Mouse (Mus musculus) forebrain, embryonic 10.5 days (tissue): ENCODE results near the gene Vpreb1. TPM values are rescaled to one million over a fixed set of nuclear protein-coding genes. Genes with fewer than 3 reads are reported as not detected.

Source experiments
- DNase-seq: peaks from one replicate; pipeline ENCODE4 v3.0.0-alpha.2; 2017; ENCODE audit warnings: low spot score; ENCODE audit errors: extremely low spot score
- H3K27ac ChIP-seq: fragments of 300-500 bp; sonication (generic); 2 replicates; pipeline ENCODE4 v1.5.1; 2016; ENCODE audit warnings: mild to moderate bottlenecking
- H3K27me3 ChIP-seq: fragments of 300-500 bp; sonication (generic); 2 replicates; pipeline ENCODE4 v1.6.1; 2016; ENCODE audit warnings: mild to moderate bottlenecking; ENCODE audit not compliant: poor library complexity, severe bottlenecking
- H3K36me3 ChIP-seq: fragments of 300-500 bp; sonication (generic); replicated peaks from 2 replicates; pipeline ENCODE4 v1.6.1; 2016; ENCODE audit warnings: mild to moderate bottlenecking, moderate library complexity
- H3K4me1 ChIP-seq: fragments of 300-500 bp; sonication (generic); 2 replicates; pipeline ENCODE4 v1.6.1; 2016
- H3K4me3 ChIP-seq: fragments of 300-500 bp; sonication (generic); 2 replicates; pipeline ENCODE4 v1.5.1; 2016; ENCODE audit warnings: mild to moderate bottlenecking, moderate library complexity
- H3K9me3 ChIP-seq: fragments of 300-500 bp; sonication (generic); 2 replicates; pipeline ENCODE4 v1.6.1; 2016; ENCODE audit warnings: mild to moderate bottlenecking, moderate library complexity
- WGBS: fragments of 180-500 bp; shearing (Covaris S2); methylation state at CpG from one replicate; pipeline ENCODE4 v1.1.7; 2016; 5-methylcytosine and 5-hydroxymethylcytosine counted together
- polyA plus RNA-seq: library from polyadenylated mRNA; unstranded; fragments of >200 nt; fragmentation: Nextera tagmentation; extraction: Ambion mirVana; gene quantifications from 2 replicates; pipeline ENCODE4 v1.2.1, GENCODE M21; 2016

Vpreb1 gene
- polyA plus RNA-seq, 1 experiment from 2014 or later = 0.68 TPM

DNA sequence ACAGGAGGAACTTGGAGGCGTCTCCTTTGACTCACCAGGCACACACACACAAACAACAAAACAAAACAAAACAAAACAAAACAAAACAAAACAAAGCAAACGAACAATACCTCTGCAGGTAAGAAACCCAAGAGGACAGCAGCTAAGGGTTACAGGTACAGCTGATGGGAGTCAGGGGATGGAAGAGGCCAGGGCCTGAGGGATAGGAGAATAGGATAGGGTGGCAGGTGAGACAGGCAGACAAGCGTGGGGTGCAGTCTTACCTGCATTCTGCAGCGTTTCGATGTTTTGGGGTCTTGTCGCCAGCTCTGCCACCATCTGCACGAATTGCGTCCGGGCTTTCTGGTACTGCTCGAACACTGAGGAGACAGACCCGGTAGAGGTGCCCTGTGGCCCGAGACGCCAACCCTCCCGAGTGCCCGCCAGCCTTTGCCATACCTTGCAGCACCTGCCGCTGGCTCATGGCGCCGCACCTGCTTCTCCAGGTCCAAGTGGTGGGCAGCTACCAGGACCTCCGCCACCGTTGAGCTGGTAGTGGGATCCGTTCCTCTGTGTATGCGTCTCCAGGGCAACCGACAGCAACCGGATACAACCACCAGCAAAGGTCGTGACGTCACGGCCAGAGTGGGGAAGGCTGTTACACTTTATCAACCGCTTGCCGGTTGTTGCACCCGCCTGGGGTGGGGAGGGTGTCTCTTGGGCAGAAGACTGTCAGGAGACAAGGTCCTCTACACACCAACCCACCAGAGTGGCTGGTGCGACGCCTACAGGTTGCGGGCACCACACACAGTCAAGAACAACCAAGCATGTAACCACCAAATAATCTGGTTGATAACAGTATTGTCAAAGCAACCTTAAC is 41.7 kb downstream of the Vpreb1 start, which contains the start of gene Spag6l:
Gene Spag6l, minus strand, starts transcription at position 700 of the 859 bp plus-strand sequence.
- Histone ChIP-seq H3K27me3 (no peaks in the 10 kb centered on the region), H3K4me1 (peaks cover 9% of the 10 kb centered on the region), H3K9me3 (no peaks in the 10 kb centered on the region), H3K27ac (peak within 1 kb of the TSS; percentile 66), H3K36me3 (no peaks in the 10 kb centered on the region), H3K4me3 (peak within 1 kb of the TSS; percentile 63)
- 6% methylated on average over 33 of the region's 33 CpGs for WGBS
- DNase-seq = peak; percentile 73

GRCm38 (mm10) chr16:16826223-16826622 is 44.4 kb downstream of the Vpreb1 start:
- no peaks in the 10 kb centered on the region for H3K36me3 ChIP-seq
- H3K27me3 ChIP-seq = no peaks in the 10 kb centered on the region
- DNase-seq = no peak
- peaks cover 9% of the 10 kb centered on the region for H3K4me1 ChIP-seq
- WGBS = 93% methylated on average over 2 of the region's 2 CpGs
- H3K27ac ChIP-seq = no peak overlapping the region
- H3K9me3 ChIP-seq = no peaks in the 10 kb centered on the region
- no peak overlapping the region for H3K4me3 ChIP-seq

DNA sequence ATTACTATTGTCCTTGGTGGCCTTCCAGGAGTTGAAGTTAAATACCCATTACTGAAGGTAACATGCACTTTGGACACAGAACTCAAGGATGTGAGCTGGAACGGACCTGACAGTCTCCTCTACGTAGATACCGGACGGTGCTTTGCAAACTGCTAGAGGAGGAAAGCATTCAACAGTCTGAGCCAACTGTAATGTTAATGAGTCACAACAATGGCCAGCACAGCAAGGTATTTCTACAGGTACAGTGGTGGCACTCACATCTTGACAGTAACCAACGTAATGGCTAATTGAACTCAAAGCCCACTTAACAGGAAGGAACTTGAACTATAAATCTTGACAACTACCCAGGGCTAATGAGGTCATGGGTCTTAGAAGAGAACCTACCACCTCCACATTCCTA is 45.2 kb downstream of the Vpreb1 start:
- Histone ChIP-seq H3K4me3 (no peak overlapping the region), H3K36me3 (no peaks in the 10 kb centered on the region), H3K27ac (no peak overlapping the region), H3K4me1 (peaks cover 9% of the 10 kb centered on the region), H3K9me3 (no peaks in the 10 kb centered on the region), H3K27me3 (no peaks in the 10 kb centered on the region)
- 29% methylated on average over 5 of the region's 5 CpGs for WGBS
- DNase-seq = no peak

Other genes starting within 250 kb of the Vpreb1 start
- not detected in 2 replicates for gene Olfr19, start 194.4 kb downstream of the Vpreb1 start, polyA plus RNA-seq
- 0.71 and 1.5 TPM in 2 replicates for gene Spag6l, start 41.4 kb downstream of the Vpreb1 start, polyA plus RNA-seq
- 0.20 TPM in 1 of 2 replicates, not detected in the other for gene Igll1, start 6.9 kb downstream of the Vpreb1 start, polyA plus RNA-seq
- 66.8 and 73.7 TPM in 2 replicates for gene Top3b, start 107 bp downstream of the Vpreb1 start, polyA plus RNA-seq
- 29.0 and 29.6 TPM in 2 replicates for gene Ppm1f, start 25.6 kb upstream of the Vpreb1 start, polyA plus RNA-seq
- gene Mapk1, start 112.5 kb upstream of the Vpreb1 start, polyA plus RNA-seq = 147 and 150 TPM in 2 replicates
- 96.2 and 97.4 TPM in 2 replicates for gene Ypel1, start 198.9 kb upstream of the Vpreb1 start, polyA plus RNA-seq
- gene Ppil2, start 240.4 kb upstream of the Vpreb1 start, polyA plus RNA-seq = 138 and 155 TPM in 2 replicates